Mouse (Mus musculus) olfactory bulb, adult 2 months (tissue): ENCODE measurements around the gene Camsap1. TPM values are rescaled to one million over a fixed set of nuclear protein-coding genes. Genes with fewer than 3 reads are reported as not detected.

Experiments
- H3K27ac ChIP-seq: fragments of 200-500 bp; 2 replicates; pipeline ENCODE4 v1.5.1; 2012; ENCODE audit warnings: low read depth, low read length; ENCODE audit not compliant: insufficient read depth
- H3K4me1 ChIP-seq: fragments of 200-500 bp; 2 replicates; pipeline ENCODE4 v1.6.1; 2012; ENCODE audit warnings: low read length; ENCODE audit not compliant: control insufficient read depth, insufficient read depth
- H3K4me3 ChIP-seq: fragments of 200-500 bp; 2 replicates; pipeline ENCODE4 v1.5.1; 2012; ENCODE audit warnings: mild to moderate bottlenecking, low read depth, low read length, moderate library complexity; ENCODE audit not compliant: insufficient read depth
- CTCF ChIP-seq: fragments of 200-500 bp; IDR thresholded peaks from 2 replicates; pipeline ENCODE4 v1.5.1; 2012; ENCODE audit warnings: low read depth, mild to moderate bottlenecking, low read length, moderate library complexity; ENCODE audit not compliant: insufficient read depth
- POLR2A ChIP-seq: fragments of 200-500 bp; IDR thresholded peaks from 2 replicates; pipeline ENCODE4 v1.6.1; 2012; ENCODE audit warnings: mild to moderate bottlenecking, low read depth, low read length, moderate library complexity; ENCODE audit not compliant: insufficient read depth
- WGBS: fragments of 180-500 bp; shearing (Covaris S2); methylation state at CpG from one replicate; pipeline ENCODE4 v1.1.7; 2018; 5-methylcytosine and 5-hydroxymethylcytosine counted together
- polyA plus RNA-seq: library from polyadenylated mRNA; stranded (reverse); fragments of >200 nt; gene quantifications from 2 replicates; pipeline ENCODE4 v1.2.4, GENCODE M21; 2012; ENCODE audit warnings: low replicate concordance; ENCODE audit not compliant: missing spikeins, insufficient read depth, insufficient read length

Gene Camsap1
- polyA plus RNA-seq, 1 experiment, result not detected

DNA sequence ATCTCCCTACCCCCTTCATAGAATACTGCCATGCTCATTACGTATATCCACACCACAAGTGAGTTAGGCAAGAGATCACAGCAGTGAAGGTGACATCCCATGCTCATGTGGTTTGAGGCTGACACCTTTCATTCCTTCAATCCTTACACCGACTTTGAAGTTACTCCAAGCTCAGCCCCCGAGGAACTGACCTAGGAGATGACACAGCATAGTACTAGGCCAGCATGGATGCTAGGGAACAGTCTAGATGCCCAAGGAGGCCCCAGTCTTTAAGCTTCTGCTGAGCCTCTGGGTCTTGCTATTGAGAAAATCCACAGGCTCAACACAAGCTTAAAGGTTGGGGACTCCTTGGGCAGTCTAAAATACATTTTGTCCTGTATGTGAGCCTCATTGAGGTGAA is 36.8 kb upstream of the Camsap1 start:
- Histone ChIP-seq H3K4me3 (no peak overlapping the region), H3K4me1 (0 out of 2 replicates have a peak, but pooled peaks cover 3% of the 10 kb centered on the region), H3K27ac (no peak overlapping the region)
- TF ChIP-seq CTCF (no peak), POLR2A (no peak)
- 72% methylated on average over 3 of the region's 3 CpGs for WGBS

DNA sequence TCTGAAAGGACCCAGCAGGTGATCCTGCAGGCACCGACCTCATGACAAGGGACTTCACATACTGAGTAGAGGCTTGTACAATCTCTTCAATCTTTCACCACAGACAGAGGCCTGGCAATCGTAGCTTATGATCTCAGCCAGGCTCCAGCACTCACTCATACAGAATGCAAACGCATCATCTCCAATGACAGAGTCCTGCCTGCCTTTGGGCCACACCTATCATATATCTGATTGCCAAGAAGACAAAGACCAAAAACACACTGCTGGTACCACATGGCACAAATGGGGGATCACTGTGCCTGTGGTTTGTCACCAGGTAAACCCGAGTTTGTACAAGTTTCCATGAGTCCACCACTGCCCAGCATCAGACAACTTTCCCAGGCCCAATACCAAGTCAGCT is 34.2 kb upstream of the Camsap1 start:
- 64% methylated on average over 4 of the region's 4 CpGs for WGBS
- H3K4me3 ChIP-seq, result no peak overlapping the region
- H3K27ac ChIP-seq, result no peak overlapping the region
- TF ChIP-seq POLR2A (no peak), CTCF (no peak)
- 0 out of 2 replicates have a peak, but pooled peaks cover 3% of the 10 kb centered on the region for H3K4me1 ChIP-seq

DNA sequence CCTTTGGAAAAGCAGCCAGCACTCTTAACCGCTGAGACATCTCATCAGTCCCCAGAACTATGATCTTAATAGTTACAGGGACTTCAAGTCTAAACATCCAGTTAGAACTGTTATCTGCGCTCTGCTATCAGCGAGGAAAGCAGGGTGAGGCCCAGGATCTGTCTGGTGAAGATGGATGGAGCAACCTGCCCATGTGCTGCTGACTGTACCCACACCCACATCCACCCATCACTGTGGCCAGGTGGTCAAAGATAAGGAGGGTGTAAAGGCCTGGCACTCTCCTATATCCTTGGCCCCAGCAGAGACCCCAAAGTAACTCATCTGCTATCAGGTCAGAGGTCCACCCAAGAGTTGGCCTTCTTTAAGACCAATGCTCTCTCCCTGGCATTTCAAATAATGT is 30.6 kb upstream of the Camsap1 start:
- no peak for TF ChIP-seq CTCF
- TF ChIP-seq POLR2A, result no peak

DNA sequence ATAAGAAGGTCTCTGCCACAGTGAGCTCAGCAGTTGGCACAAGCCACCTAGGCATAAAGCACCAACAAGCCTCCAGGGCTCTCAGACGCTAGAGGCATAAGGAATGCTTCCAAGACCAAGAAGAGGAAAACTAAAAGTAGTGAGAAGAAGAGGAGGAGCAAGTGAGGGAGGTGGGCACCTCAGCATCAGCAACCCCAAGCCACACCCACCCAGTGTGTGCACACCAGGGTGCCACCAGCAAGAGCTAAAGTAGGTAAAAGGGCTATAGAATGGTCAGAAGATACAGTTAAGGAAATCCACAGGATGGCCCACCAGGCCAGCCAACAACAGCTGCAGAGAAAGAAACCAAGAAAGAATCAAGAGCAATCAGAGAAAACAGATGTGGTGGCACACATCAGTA is 28.3 kb upstream of the Camsap1 start:
- 24% methylated on average over 1 of the region's 1 CpGs for WGBS
- no peak overlapping the region for H3K27ac ChIP-seq

More for the DNA sequence above, 30.6 kb upstream of the Camsap1 start:
- Histone ChIP-seq H3K4me1 (no peaks in the 10 kb centered on the region), H3K4me3 (no peak overlapping the region), H3K27ac (no peak overlapping the region)
- WGBS, result 96% methylated on average over 3 of the region's 3 CpGs

DNA sequence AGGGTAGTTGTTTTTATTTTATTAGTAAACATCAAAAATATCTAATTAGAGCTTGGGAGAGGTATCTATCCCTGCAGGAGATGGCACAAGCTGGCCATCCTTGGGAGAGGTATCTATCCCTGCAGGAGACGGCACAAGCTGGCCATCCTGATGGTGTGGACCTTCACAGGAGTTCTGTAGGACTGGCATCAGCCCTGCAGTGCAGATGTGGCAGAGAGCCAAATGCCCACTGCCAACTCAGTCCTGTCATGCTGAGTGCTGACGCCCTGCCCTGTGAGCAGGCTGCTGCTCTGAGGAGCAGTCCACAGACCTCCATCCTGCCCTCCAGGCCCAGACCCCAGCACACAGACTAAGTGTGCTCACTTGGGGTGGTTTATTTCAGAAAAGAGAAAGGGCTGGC is 18.9 kb upstream of the Camsap1 start:
- WGBS, result 41% methylated on average over 2 of the region's 2 CpGs
- H3K4me1 ChIP-seq, result peaks cover 6% of the 10 kb centered on the region; the same call in 1 of the 2 replicates
- TF ChIP-seq CTCF (no peak), POLR2A (no peak)
- H3K27ac ChIP-seq, result no peak overlapping the region
- no peak overlapping the region for H3K4me3 ChIP-seq

More for the DNA sequence above, 28.3 kb upstream of the Camsap1 start:
- Histone ChIP-seq H3K4me3 (no peak overlapping the region), H3K4me1 (no peaks in the 10 kb centered on the region)
- no peak for TF ChIP-seq POLR2A

DNA sequence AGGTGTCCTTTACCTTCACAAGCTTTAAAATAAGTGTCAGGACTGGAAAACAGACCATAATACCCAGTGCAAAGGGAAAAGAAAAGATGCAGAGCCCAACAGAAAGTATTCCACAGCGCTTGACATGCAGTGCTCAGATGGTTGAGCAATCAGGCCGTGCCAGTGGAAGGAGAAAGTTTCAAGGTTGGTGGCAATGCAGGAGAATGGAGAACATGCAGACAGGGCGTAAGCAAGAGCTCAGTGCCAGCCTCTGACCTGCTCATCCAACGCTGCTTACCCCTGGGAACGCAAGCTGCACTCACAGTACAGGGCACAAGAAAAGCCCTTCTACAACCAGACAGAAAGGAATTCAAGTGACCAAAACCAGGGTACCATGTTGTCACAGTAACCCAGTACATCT is 18.1 kb upstream of the Camsap1 start:
- 93% methylated on average over 5 of the region's 5 CpGs for WGBS
- Histone ChIP-seq H3K27ac (no peak overlapping the region), H3K4me3 (no peak overlapping the region), H3K4me1 (peaks cover 6% of the 10 kb centered on the region; the same call in 1 of the 2 replicates)
- TF ChIP-seq POLR2A (no peak), CTCF (no peak)

DNA sequence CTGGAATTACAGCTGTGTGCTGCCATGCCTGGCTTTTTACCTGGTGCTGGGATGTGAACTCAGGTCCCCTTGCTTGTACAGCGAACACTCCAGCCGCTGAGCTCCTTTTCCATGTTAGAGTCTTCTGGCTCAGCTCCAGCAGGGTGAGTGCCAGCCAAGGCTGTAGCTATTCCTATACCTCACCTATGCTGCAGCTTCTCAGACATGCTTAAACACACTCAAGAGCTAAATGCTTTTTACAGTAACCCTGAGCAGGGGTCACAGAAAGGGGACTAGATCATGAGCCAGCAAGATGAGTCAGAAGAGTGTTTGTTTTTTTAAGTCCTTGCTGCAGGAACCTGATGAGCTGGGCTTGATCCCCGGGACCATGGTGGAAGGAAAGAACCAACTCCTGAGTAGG is 14.6 kb upstream of the Camsap1 start:
- no peak for TF ChIP-seq POLR2A
- Histone ChIP-seq H3K27ac (no peak overlapping the region), H3K4me1 (peaks cover 6% of the 10 kb centered on the region; the same call in 1 of the 2 replicates), H3K4me3 (no peak overlapping the region)
- WGBS, result 78% methylated on average over 3 of the region's 3 CpGs

DNA sequence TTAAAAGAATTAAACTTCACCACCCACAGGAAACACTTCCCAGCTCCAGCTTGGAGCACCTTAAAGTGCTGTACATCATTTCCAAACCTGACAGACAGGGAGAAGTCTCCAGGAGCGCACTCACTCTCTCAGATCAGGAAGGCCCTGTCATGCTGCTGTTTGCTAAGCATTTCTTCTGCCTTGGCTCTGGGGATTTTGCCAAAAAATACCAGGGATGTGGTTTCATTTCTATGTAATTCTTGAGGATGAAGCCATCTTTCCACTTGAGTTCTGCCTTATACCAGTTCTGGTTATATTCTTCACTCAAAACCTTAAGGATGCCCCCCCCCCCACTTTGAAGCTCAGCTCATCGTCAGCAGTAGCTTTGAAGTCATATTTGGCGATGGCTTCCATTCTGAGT is 11.7 kb upstream of the Camsap1 start:
- Histone ChIP-seq H3K4me3 (no peak overlapping the region), H3K27ac (no peak overlapping the region), H3K4me1 (peaks cover 3% of the 10 kb centered on the region; the same call in 1 of the 2 replicates)
- 88% methylated on average over 3 of the region's 3 CpGs for WGBS
- TF ChIP-seq CTCF, result no peak
- no peak for TF ChIP-seq POLR2A

DNA sequence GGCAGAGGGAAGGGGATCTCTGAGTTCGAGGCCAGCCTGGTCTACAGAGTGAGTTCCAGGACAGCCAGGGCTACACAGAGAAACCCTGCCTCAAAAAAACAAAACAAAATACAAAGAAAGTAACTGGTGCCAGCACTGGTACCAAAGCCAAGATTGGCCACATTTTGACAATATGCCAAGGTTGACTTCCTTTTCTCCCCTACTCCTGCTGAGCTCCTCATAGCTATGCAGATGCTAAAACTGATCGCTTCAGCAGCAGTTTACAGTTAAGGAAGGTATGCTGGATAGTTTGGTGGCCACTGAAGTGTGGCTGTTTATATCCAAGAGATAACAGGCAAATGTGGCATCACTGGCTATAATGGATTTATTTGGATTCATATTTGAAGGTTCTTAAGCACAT is 9.2 kb upstream of the Camsap1 start:
- 61% methylated on average over 2 of the region's 2 CpGs for WGBS
- Histone ChIP-seq H3K4me3 (no peak overlapping the region), H3K4me1 (no peaks in the 10 kb centered on the region), H3K27ac (no peak overlapping the region)
- TF ChIP-seq CTCF (no peak), POLR2A (no peak)

DNA sequence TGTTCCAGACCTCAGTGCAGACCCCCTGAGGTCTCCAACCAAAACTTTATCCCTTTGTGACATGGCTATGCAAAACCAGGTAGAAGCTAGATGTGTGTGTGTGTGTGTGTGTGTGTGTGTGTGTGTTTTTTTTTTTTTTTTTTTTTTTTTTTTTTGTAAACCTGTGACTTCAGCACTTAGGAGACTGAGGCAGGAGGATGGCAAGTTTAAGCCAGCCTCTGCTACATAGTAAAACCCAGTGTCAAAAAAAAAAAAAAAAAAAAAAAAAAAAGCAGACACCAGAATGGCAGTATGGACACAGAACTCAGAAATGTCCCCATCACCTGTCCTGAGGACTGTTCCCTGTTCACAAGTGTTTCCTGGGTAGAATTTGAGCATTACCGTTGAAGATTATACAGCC is 6.6 kb upstream of the Camsap1 start:
- WGBS, result 85% methylated on average over 1 of the region's 1 CpGs
- H3K27ac ChIP-seq, result no peak overlapping the region
- no peaks in the 10 kb centered on the region for H3K4me1 ChIP-seq
- no peak overlapping the region for H3K4me3 ChIP-seq
- TF ChIP-seq POLR2A, result no peak
- TF ChIP-seq CTCF, result no peak
